Mouse (Mus musculus) forebrain, embryonic 11.5 days (tissue): ENCODE measurements around the gene Hils1. TPM values are rescaled to one million over a fixed set of nuclear protein-coding genes. Genes with fewer than 3 reads are reported as not detected.
A peak's percentile ranks its signal among the peaks of the same experiment; 100 is the strongest.

Experiments used
- ATAC-seq: fragments of 200-750 bp; cut with Nextera tagmentation; replicated peaks from 2 replicates; pipeline ENCODE4 v1.8.0; 2017; ENCODE audit warnings: moderate TSS enrichment; ENCODE audit not compliant: low FRiP score
- DNase-seq: peaks from one replicate; pipeline ENCODE4 v3.0.0-alpha.2; 2017; ENCODE audit warnings: low spot score
- H3K27ac ChIP-seq: fragments of 300-500 bp; sonication (generic); 2 replicates; pipeline ENCODE4 v1.5.1; 2014; ENCODE audit warnings: low read depth, low read length
- H3K27me3 ChIP-seq: fragments of 300-500 bp; sonication (generic); 2 replicates; pipeline ENCODE4 v1.6.1; 2014; ENCODE audit warnings: mild to moderate bottlenecking, low read length, mixed read lengths; ENCODE audit not compliant: control insufficient read depth, insufficient read depth
- H3K36me3 ChIP-seq: fragments of 300-500 bp; sonication (generic); 2 replicates; pipeline ENCODE4 v1.6.1; 2014; ENCODE audit warnings: mild to moderate bottlenecking, low read length, moderate library complexity, mixed read lengths; ENCODE audit not compliant: control insufficient read depth, insufficient read depth
- H3K4me1 ChIP-seq: fragments of 300-500 bp; sonication (generic); replicated peaks from 2 replicates; pipeline ENCODE4 v1.6.1; 2014; ENCODE audit warnings: low read length, mixed read lengths; ENCODE audit not compliant: control insufficient read depth, insufficient read depth
- H3K4me2 ChIP-seq: fragments of 300-500 bp; sonication (generic); 2 replicates; pipeline ENCODE4 v1.6.1; 2014; ENCODE audit warnings: low read depth, mild to moderate bottlenecking, low read length, moderate library complexity, mixed read lengths; ENCODE audit not compliant: severe bottlenecking
- H3K4me3 ChIP-seq: fragments of 300-500 bp; sonication (generic); 2 replicates; pipeline ENCODE4 v1.5.1; 2014; ENCODE audit warnings: low read depth, low read length
- H3K9ac ChIP-seq: fragments of 300-500 bp; sonication (generic); 2 replicates; pipeline ENCODE4 v1.6.1; 2014; ENCODE audit warnings: low read length
- H3K9me3 ChIP-seq: fragments of 300-500 bp; sonication (generic); 2 replicates; pipeline ENCODE4 v1.6.1; 2016; ENCODE audit warnings: low read length, mixed read lengths; ENCODE audit not compliant: control insufficient read depth
- WGBS: fragments of 180-500 bp; shearing (Covaris S2); extraction: QIAGEN DNeasy Blood & Tissue Kit; methylation state at CpG from one replicate; pipeline ENCODE4 v1.1.7; 2014; 5-methylcytosine and 5-hydroxymethylcytosine counted together
- polyA plus RNA-seq: library from polyadenylated mRNA; unstranded; fragments of >200 nt; fragmentation: Nextera tagmentation; extraction: Ambion mirVana; gene quantifications from 2 replicates; pipeline ENCODE4 v1.2.1, GENCODE M21; 2014

Gene Hils1
- polyA plus RNA-seq, 1 experiment from 2014 or later: not detected

- WGBS: 1% methylated on average over 20 of the region's 20 CpGs
- ATAC-seq (no peak), DNase-seq (no peak)
- Histone ChIP-seq H3K4me1 (peaks cover 28% of the 10 kb centered on the region), H3K27ac (no peak overlapping the region), H3K9ac (peak overlapping the region; percentile 94), H3K27me3 (no peaks in the 10 kb centered on the region), H3K9me3 (no peaks in the 10 kb centered on the region), H3K4me2 (peak overlapping the region; percentile 99), H3K36me3 (peaks cover 7% of the 10 kb centered on the region; the same call in 1 of the 2 replicates), H3K4me3 (peak overlapping the region; percentile 89)
Measured at GRCm38 (mm10) chr11:94992480-94992753, 25.0 kb downstream of the Hils1 start.

- Histone ChIP-seq H3K4me3 (peak overlapping the region; percentile 89), H3K4me2 (peak overlapping the region; percentile 99), H3K9me3 (no peaks in the 10 kb centered on the region), H3K4me1 (peaks cover 29% of the 10 kb centered on the region), H3K9ac (peak overlapping the region; percentile 94), H3K36me3 (peaks cover 7% of the 10 kb centered on the region; the same call in 1 of the 2 replicates), H3K27ac (no peak overlapping the region), H3K27me3 (no peaks in the 10 kb centered on the region)
- ATAC-seq: no peak
- DNase-seq: no peak
- under 1% methylated on average over 20 of the region's 22 CpGs for WGBS
Measured at GRCm38 (mm10) chr11:94992754-94993606, 25.6 kb downstream of the Hils1 start.

GRCm38 (mm10) chr11:94994208-94994814 lies 26.9 kb downstream of the Hils1 start:
- Histone ChIP-seq H3K4me1 (peaks cover 24% of the 10 kb centered on the region), H3K4me2 (peak overlapping the region; percentile 99), H3K36me3 (peaks cover 7% of the 10 kb centered on the region; the same call in 1 of the 2 replicates), H3K27ac (no peak overlapping the region), H3K27me3 (no peaks in the 10 kb centered on the region), H3K9ac (peak overlapping the region; percentile 17), H3K4me3 (peak overlapping the region; percentile 89), H3K9me3 (no peaks in the 10 kb centered on the region)
- DNase-seq (no peak), ATAC-seq (no peak)
- WGBS: 65% methylated on average over 10 of the region's 10 CpGs

GRCm38 (mm10) chr11:94994947-94995772 lies 27.8 kb downstream of the Hils1 start:
- Histone ChIP-seq H3K4me2 (peak overlapping the region; percentile 99; the same call in 1 of the 2 replicates), H3K9ac (peak overlapping the region; percentile 27), H3K9me3 (no peaks in the 10 kb centered on the region), H3K4me1 (peaks cover 21% of the 10 kb centered on the region), H3K36me3 (peaks cover 7% of the 10 kb centered on the region; the same call in 1 of the 2 replicates), H3K27ac (no peak overlapping the region), H3K4me3 (0 out of 2 replicates have a peak overlapping the region, but pooled peaks have one; percentile 5), H3K27me3 (no peaks in the 10 kb centered on the region)
- ATAC-seq (no peak), DNase-seq (no peak)
- 87% methylated on average over 11 of the region's 11 CpGs for WGBS

- 90% methylated on average over 8 of the region's 8 CpGs for WGBS
- H3K4me3 ChIP-seq: no peak overlapping the region
- no peaks in the 10 kb centered on the region for H3K9me3 ChIP-seq
- no peaks in the 10 kb centered on the region for H3K27me3 ChIP-seq
- no peak overlapping the region for H3K27ac ChIP-seq
- no peak overlapping the region for H3K9ac ChIP-seq
- ATAC-seq: no peak
- DNase-seq: no peak
- H3K4me1 ChIP-seq: peaks cover 21% of the 10 kb centered on the region
- H3K4me2 ChIP-seq: no peak overlapping the region
- H3K36me3 ChIP-seq: peaks cover 7% of the 10 kb centered on the region; the same call in 1 of the 2 replicates
Measured at GRCm38 (mm10) chr11:94996101-94996500, 28.7 kb downstream of the Hils1 start.

- WGBS: 93% methylated on average over 6 of the region's 6 CpGs
- peaks cover 21% of the 10 kb centered on the region for H3K4me1 ChIP-seq
- H3K9me3 ChIP-seq: no peaks in the 10 kb centered on the region
- no peaks in the 10 kb centered on the region for H3K27me3 ChIP-seq
- no peak overlapping the region for H3K27ac ChIP-seq
- H3K4me3 ChIP-seq: no peak overlapping the region
- no peak overlapping the region for H3K9ac ChIP-seq
- 0 out of 2 replicates have a peak overlapping the region, but pooled peaks have one; percentile 11 for H3K4me2 ChIP-seq
- ATAC-seq (no peak), DNase-seq (no peak)
- peaks cover 8% of the 10 kb centered on the region; the same call in 1 of the 2 replicates for H3K36me3 ChIP-seq
Measured at GRCm38 (mm10) chr11:94996984-94997383, 29.6 kb downstream of the Hils1 start.

- H3K27me3 ChIP-seq: no peaks in the 10 kb centered on the region
- no peak for DNase-seq
- H3K9ac ChIP-seq: no peak overlapping the region
- no peak overlapping the region for H3K27ac ChIP-seq
- no peak overlapping the region for H3K4me3 ChIP-seq
- 73% methylated on average over 5 of the region's 5 CpGs for WGBS
- no peak overlapping the region for H3K4me2 ChIP-seq
- ATAC-seq: no peak
- no peaks in the 10 kb centered on the region for H3K9me3 ChIP-seq
- peaks cover 21% of the 10 kb centered on the region for H3K4me1 ChIP-seq
- H3K36me3 ChIP-seq: peaks cover 11% of the 10 kb centered on the region; the same call in 1 of the 2 replicates
Measured at GRCm38 (mm10) chr11:94997596-94997995, 30.2 kb downstream of the Hils1 start.

GRCm38 (mm10) chr11:94998041-94998531 lies 30.7 kb downstream of the Hils1 start:
- H3K27me3 ChIP-seq: no peaks in the 10 kb centered on the region
- H3K4me2 ChIP-seq: no peak overlapping the region
- H3K9ac ChIP-seq: no peak overlapping the region
- H3K9me3 ChIP-seq: no peaks in the 10 kb centered on the region
- peaks cover 16% of the 10 kb centered on the region; the same call in 1 of the 2 replicates for H3K36me3 ChIP-seq
- ATAC-seq: no peak
- 88% methylated on average over 16 of the region's 16 CpGs for WGBS
- H3K4me1 ChIP-seq: peaks cover 17% of the 10 kb centered on the region
- DNase-seq: no peak
- H3K27ac ChIP-seq: 0 out of 2 replicates have a peak overlapping the region, but pooled peaks have one; percentile 12
- H3K4me3 ChIP-seq: no peak overlapping the region
